Mouse (Mus musculus): ENCODE data around the gene Flna.

The Flna gene

DNA sequence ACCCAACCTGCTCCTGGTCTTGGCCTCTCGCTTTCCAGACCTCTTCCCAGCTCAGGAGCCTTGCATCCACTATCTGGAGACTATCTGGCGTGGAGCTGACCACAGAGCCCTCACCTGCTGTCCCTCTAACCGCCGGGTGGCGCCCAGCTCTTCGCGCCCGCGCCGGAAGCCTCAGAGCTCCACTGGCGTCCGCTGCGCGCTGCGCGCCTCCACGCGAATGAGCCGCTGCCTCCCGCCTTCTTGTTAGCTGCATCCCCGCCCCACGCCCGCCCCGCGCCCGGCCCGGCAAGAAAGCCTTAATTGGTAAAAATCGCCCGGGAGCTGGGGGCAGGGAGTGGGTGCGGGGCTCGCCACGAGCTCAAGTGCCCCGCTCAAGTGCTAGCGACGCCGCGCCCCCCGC lies at the start of gene Flna:
Gene Flna, minus strand, starts transcription at position 206 of the 400 bp plus-strand sequence.
- DNase-seq, result peak; percentile 78 to 81

DNA sequence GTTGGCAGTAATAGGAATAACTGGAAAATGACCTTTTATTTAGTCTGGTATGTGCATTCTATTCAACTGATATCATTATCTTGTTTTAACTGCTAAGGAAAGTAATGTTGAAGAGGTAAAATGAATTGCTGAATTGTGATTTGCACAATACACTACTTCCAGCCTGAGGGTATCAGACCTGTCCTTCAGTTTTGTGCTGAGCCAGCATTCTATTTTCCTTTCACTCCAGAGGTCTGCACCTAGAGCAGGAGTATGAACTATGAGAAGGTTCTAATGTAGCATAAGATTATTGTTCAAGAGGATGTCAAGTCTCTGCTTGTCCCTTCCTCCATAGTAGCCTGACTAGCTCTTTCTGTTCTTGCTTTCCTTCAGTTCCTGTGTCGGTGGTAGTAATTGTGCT lies 48.7 kb upstream of the Flna start:
- no peak for DNase-seq

DNA sequence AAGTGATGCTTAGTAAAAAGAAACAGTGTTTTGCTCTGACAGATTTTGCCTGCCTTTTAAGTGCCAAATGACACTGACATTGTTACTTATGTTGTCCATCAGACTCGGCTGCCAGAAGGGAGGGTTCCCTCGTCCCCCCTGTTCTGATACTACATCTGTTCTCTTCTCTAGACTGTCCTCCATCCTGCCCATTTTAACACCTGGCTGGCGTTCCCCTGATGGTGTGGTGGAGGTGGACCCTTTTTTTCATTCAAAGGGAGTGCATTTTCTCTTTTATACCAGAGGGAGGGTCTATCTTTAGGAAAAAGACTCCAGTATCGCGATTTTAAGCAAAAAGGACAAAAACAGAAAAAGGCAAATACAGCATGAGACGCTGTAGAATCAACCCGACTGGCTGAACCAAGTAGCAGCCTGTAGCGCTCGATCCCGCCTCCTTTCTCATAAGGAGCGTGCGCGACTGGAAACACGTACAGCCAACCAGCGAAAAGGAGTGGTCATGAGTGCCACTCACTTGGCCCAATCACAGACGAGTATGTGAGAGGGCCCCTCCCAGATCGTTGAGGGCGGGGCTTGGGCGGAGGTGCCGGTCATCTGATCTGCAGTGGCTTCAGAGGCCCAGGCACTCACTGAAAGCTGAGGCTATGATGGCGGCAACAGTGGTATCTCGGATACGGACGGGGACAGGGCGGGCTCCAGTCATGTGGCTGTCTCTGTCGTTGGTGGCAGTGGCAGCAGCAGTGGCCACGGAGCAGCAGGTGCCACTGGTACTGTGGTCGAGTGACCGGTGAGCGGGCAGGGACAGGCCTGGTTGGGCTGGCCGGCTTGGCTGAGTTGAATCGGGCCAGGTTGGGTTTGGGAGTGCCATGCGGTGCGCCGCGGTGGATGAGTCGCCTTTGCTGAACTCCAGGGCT lies 47.2 kb upstream of the Flna start, which contains the start of gene Atp6ap1:
Gene Atp6ap1, plus strand, starts transcription at position 560 of the 911 bp plus-strand sequence.
- peak; percentile 96 for DNase-seq

DNA sequence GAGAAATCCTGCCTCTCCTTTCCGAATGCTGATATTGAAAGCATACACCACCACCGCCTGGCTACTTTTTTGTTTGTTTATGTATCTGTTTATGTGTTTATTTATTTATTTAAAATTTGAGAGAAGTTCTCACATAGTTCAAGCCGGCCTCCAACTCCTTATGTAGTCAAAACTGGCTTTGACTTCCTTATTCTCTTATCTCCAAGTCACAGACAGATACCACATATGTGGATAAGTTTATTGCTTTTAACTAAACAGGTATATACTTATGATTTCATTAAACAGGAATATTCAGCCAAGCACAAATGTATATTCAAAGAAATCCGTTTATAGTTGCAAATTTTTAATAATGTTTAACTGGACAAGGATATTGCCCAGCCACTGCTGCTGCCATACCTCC lies 43.8 kb upstream of the Flna start:
- DNase-seq, result no peak

DNA sequence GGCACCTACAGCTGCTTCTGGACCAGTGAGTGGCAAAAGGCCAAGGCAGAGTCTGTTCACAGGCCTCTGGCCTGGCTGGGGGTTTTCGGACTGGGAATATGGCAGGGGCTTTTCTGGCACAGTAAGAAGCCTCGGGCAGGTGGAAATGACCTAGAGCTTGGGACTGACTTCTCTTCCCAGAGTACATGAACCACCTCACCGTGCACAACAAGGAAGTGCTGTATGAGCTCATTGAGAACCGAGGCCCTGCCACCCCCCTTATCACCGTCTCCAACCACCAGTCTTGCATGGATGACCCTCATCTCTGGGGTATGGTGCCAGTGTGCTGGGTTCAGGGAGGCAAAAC lies 33.4 kb upstream of the Flna start:
- DNase-seq, result no peak

DNA sequence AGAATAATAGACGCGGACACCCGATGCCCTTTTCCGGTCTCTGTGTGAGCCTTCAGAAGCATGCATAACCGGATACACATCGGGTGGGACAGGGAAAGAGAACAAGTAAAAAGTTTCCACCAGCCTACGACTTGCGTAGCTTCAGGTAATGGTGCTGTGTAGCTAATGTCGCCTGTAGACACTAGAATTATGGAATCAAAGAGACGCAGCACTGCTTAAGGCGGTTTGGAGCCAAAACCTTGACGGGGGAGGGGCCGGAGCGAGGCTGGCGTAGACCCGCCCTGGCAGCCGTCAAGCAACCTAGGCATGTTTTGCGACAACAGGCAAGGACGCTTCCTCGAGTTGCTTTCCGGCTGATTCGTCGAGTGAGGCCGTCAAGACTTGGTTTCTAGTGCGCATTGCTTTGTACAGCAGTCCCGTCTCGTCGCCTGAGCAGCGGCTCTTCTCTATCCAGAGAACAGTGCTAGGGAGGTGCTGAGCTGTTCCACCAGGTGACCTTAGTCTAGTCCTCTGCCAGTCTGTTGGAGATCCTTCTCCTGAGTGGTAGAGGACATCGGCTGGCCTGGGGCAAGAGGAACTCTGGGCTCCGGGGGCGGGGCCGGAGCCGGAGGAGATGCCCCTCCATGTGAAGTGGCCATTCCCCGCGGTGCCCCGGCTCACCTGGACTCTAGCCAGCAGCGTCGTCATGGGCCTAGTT lies 32.9 kb upstream of the Flna start:
- DNase-seq, result peak; percentile 88 to 90

DNA sequence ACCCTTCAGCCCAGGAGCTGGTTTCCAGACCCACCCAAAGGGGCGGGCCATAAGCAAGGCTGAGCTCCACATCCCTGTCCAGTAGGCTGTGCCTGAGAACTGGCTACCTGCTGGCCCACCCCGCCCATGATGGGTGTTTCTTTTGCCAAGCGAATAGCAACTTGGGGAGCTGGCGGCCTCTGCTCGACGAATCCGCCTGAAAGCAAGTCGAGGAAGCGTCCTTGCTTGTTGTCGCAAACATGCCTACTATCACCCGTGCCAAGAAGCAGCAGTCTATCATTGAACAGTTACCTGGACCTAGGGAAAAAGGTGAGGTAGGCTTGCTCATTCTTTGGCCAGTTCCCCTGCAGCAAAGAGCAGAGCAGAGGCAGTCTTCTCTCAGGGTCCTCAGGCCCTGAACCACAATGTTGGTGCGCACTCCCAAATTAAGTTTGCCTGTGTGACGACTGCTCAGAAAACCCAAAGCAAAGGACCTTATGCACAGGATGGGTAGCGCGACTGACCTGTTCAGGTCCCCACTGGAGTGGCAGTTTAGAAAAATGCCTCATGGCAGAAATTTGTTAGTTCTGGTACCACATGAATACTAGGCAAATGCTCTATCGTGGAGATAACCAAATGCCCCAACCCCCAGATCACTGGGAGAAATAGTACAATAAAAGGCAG lies 32.2 kb upstream of the Flna start, which contains the start of the genes Taz and Dnase1l1:
Gene Taz, plus strand, starts transcription at position 181 of the 663 bp plus-strand sequence.
Gene Dnase1l1, minus strand, starts transcription at position 606 of the 663 bp plus-strand sequence.
- peak; percentile 70 to 75 for DNase-seq

DNA sequence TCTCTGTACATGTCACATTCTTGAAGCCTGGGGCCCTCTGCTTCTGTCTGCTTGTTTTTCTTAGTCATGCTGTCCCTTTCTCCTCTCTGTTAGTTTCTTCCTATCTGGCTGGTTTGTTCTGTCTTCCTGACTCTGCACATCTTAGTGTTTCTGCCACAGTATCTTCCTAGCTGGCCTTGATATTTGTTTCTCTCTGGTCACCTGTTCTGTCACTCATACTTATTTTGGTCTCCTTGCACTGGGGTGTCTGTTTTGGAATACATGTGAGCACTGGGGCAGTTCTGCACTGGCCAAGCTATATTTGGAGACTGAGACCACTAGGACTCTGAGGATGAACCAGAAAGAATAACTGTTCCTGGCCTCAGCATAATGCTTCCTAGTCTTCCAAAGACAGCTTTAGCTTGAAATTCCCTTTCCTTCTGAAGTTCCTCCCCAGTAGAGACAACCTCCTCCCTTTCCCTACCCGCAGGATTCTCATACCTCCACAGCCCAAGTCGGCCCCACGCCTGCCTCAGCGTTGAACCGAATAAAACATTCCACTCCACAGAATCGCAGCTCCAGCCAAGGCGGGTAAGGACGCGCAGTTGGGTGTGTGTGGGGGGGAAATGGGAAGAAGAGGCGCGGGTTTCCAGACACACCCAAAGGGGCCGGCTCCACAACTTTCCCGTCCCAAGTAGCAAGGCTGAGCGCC lies 31.6 kb upstream of the Flna start:
- no peak for DNase-seq

DNA sequence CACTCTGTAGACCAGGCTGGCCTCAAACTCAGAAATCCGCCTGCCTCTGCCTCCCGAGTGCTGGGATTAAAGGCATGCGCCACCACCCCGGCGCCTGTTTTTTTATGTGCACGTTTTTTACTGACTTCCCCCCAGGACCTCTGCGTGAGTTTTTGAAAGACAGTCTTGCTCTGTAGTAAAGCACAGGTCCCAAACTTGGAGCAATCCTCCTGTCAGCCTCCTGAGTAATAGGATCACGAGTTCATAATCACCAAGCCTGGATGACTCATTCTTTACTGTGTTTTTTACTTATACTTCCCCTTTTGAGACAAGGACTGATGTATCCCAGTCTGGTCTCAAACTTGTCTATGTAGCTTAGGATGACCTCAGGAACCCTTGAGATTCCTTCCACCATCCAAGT lies 28.3 kb upstream of the Flna start:
- no peak for DNase-seq

DNA sequence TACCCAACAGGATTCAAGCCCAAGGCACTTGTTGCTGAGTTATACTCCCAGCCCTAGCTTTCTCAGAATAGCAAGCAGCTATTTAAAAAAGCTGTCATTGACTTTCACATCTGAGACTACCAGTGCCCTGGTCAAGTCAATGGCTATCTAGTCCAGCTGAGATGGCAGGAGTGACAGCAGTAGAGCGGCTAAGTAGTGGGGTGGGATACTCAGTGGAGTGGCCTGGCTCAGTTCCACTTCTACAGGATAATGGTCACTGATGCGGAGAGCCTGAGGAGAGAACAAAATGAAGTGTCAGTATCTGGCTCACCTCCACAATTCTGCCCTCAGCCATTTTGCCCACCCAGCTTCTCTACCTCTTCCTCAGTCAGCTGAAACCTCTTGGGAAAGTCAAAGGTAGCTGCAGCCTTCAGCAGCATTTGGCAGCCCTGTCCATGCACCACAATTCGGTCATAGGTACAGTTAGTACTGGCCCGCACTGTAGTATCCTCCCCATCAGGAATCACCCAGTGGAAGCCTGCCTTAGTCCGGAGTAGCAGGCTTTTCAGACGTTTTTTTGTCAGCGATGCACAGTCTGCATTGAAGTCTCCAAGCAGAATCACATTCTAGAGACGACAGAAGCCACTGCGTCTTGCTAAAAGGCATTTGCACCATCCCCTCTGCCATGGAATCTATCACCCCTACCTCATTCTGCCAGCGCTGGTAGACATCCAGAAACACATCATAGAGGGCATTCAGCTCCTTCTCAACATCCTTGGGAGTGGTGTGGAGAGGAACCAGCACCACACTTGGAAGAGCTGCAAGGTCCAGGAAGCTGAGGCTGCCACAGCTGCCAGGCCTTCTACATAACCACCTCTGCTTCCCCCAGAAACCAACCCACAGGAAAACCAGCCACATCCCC lies 24.1 kb upstream of the Flna start:
- no peak for DNase-seq

DNA sequence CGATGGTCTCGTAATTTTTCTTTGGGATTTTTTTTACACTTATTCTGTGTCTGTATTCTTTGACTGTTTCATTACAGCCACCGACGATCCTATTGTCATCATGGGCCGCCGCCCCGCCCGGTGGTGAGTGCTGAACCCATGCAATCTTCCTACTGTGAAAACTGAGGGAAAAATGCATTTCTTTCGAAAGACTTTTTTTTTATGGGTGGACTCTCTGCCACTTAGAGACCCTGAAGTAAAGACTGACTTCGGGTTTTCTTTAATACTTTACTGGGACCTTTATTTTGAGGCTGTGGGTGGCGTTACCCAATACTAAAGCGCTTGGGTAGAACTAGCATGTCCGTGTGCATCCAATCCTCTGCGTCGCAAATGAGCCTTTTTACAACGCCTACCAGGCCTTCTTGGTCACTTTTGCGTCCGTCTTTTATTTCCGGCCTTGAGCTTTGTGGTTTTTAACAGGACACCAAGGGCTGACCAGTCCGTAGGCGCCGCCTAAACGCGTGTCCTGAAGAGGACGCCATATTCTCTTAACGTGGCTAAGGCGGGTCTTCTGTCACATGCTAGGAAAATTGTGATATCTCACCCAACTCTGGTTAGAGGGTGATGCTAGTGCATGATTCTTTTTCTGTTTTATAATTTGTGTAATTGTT lies 21.4 kb upstream of the Flna start:
- peak; percentile 33 to 45 for DNase-seq

DNA sequence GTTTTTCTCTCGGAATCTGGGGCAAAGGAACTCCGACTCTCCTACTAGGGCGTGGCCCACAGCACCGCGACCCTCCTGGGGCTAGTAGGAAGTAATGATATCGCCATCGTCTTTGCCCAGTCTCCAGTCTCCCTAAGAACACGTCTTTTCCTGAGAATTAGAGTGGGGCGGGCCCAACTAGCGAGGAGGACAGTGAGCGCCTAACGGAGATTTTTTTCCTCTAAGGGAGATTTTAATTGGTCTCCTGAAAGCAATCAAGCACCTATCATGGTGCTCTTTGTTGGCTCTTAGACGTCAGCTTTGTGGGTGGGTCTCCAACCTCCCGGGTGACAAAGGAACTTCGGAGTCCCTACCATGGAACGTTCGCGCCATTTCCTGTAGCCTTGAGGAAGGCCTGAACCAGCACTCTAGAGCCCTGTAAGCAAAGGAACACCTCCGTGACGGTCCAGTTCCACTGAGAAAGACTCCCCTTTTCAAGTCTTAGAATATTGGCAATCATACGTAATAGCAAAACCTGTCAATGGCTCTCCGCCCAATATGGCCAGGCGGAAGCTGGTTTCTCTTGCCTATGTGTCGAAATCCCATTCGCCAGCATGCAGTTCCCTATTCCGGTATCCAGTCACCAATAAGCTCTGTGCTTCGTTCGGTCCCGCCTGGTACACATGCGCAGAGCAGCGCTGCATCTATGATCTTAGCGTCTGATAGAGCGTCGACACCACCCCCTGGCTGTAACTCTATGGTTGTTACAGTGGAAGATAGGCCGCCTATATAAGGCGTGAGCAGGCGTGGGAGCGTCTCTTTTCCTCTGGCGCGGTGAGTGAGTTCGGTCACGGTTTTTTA lies 20.7 kb upstream of the Flna start, which contains the start of gene Rpl10:
Gene Rpl10, plus strand, starts transcription at position 751 of the 840 bp plus-strand sequence.
- DNase-seq, result peak; percentile 91

DNA sequence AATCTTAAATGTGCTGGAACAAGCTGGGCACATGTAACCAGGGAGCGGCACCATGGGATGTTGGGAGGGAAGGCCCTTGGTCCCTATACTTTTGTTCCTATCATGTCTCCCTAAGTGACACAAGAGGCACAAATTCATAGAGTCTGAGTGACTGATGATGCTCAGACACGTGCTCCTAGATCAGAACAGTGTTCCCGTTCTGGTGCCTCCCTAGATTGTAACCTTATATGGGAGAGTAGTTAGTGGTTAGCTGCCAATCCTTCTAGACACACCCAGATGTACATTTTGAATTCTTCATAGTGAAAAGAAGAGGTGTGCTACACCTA lies 20.1 kb upstream of the Flna start:
- no peak for DNase-seq

DNA sequence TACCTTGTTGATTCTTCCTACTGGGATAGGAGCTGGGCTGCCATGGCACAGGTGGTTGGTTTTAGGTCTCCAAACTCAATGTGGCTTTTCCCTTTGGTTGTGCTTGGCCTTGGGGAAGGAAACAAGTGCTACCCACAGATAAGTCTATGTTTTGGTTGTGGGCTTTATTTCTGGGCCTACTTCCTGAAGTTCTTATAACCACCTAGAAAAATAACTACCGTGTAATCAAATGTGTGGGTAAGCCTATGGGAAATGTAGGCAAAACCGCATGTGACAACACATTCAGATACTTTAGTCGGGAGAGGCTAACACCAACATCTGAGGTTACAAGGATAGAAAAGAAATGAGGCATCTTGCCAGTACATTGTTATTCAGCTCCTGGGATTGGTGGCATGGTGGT lies 8.1 kb upstream of the Flna start:
- no peak for DNase-seq

DNA sequence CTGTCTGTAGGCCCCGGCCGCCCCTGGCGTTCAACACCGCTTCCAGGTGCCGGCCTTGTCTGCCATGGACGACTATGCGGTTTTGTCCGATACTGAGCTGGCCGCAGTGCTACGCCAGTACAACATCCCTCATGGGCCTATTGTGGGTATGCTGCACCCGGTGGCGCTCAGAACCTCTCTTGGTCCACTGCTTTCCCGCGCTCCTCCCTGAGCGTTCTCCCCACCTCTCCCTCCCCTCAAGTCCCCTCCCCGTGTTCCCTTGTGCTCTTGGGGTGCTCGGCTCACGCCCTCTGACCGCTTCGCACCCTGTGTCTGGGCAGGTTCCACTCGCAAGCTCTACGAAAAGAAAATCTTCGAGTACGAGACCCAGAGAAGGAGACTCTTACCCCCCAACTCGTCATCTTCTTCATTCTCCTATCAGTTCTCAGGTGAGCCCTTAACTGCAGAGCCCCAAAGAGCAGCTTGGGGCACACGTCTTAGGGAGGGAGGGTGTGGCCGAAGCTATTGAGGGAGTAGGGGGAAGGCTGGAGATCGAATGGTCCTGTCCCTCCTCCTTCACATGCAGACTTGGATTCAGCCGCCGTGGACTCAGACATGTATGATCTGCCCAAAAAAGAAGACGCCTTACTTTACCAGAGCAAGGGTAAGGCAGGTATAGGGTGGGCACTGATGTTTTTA lies 5.4 kb upstream of the Flna start:
- DNase-seq, result no peak

DNA sequence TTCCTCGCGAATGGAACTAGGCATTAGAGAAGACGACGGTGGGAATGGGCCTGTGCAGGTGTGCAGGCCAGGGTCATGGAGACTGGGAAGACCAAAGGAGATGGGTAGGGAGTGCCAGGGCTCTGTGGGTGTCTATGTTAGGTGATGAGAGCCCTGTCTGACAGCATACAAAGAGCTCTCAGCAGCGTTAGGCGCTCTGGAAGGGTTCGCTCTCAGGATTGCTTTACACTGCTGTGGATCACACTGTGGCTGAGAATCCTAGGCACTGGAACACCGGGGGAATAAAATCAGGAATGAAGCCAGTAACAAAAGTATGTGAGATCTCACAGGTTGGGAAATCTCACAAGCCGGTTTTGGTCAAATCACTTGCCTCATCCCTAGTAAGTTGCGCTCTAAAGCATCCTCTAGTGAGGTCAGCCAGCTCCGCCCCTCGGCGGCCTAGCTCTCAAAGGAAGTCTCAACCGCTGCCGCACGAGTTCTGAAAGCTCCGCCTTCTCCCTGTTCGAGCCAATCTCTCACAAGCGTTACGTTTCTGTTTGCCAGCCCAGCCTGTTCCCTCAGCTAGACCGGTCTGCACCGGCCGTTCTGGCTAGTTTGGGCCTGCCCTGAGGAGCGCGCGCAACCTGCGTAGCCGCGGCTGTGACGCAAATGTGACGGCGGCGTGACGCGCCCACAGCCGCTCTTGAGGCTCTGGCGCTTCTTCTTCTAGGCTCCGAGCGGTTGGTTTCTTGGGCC lies 4.7 kb upstream of the Flna start, which contains the start of gene Emd:
Gene Emd, plus strand, starts transcription at position 535 of the 735 bp plus-strand sequence.
- DNase-seq, result peak; percentile 89 to 90

DNA sequence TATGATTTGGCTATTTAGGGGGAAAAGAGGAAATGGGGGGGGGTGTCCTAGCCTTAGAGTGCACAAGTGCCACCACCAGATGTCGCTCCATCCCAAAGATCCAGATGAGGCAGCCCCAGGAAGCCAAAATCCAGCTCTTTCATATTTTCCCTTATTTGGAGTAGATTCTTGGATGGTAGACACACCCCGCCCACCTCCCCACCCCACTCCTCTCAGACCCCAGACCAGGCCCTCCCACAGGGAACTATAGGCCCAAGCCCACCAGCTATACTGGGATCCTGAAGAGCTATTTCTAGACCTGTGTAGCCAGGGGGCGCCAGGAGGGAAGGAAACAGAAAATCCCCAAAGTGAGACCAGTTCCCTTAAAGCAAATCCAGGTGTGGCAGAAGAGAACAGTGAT lies 969 bp downstream of the Flna start:
- peak; percentile 67 to 85 for DNase-seq

DNA sequence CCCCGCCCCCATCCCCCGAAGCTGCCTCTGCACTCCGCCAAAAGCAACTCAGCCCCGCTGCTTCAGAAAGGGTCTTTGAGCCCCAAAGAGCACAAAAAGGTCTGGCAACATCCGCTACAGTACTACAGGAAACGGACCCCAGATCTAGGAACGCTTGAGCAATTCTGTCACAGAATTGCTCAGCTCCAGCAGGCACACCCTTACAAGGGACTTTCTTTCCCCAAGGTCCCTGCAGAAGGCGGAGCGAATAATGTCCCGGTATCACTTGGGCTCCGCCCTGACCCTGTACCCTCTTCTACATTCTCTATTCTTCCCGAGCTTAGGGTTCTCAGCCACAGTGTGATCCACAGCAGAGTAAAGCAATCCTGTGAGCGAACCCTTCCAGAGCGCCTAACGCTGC lies 2.9 kb downstream of the Flna start:
- no peak for DNase-seq

DNA sequence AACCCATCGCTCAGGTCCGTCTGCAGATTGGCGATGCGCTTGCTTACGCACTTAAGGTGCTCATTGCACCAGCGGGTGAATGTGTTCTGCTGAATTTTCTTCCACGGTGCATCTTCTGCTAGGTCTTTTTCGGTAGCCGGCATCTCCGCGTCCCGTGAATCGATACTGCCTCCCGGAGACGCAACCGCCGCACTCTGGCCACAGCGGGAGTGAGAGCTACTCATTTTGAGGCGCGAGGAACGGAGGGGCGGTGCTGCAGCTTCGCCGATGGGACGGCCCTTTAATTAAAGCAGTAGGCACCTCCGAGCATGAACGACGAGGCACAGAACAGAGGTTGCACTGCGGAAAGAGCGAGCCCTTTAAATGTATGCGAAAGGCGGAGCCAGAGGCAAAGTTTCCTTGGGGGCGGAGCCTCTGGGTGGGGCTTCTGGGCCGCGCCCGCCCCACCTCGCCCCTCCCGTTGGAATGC lies 3.4 kb downstream of the Flna start:
- DNase-seq, result peak; percentile 87
